Mouse (Mus musculus): ENCODE data around the gene Mycbp. TPM values are rescaled to one million over a fixed set of nuclear protein-coding genes. Genes with fewer than 3 reads are reported as not detected.
A peak's percentile ranks its signal among the peaks of the same experiment; 100 is the strongest.
"Not testable (repeated sequence)": the region's sequence is repeated elsewhere in the genome, so short reads cannot be mapped to it uniquely, and the experiment has no call there.

The Mycbp gene
- total RNA-seq, 4 experiments from 2014 or later, result 22.3 to 29.8 (median 24.3) TPM

DNA sequence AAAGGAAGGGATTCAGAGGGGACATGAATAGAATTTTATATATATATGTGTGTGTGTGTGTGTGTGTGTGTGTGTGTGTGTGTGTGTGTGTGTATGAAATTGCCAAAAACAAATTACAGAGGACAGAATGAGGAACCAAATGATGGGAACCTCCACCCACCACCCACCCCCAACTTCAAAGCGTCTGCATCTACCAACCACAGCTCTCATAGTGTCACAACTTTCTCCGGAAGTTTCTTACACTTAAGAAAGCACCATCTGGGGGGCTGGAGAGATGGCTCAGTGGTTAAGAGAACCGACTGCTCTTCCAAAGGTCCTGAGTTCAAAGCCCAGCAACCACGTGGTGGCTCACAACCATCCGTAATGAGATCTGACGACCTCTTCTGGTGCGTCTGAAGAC lies 36.2 kb downstream of the Mycbp start:
- DNase-seq (ENCODE audit: low spot score), result not testable (repeated sequence)

- no peak for DNase-seq (ENCODE audit: low spot score)
Observed at GRCm38 (mm10) chr4:123946701-123947100, 42.1 kb downstream of the Mycbp start.

DNA sequence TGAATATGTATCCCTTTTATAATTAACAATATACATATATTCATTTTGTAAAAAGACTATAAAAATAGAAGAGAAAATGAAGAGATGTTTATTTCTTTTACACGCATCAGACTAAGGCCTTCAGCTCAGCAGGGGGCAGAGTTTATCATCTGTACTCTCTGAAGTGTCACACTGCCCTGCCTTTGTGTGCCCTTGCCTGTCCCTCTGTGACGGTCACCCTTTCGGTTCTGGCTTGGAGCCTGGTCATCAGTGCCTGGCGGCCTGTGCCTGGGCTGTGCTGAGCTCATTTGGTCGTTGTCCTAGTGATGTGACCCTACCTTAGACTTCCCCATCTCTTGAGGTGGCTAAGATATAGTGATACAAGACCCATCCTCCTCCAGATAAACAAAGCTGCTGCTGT lies 42.5 kb downstream of the Mycbp start:
- no peak for DNase-seq (ENCODE audit: low spot score)

GRCm38 (mm10) chr4:123948901-123949300 lies 44.3 kb downstream of the Mycbp start:
- no peak for DNase-seq (ENCODE audit: low spot score)

- no peak for DNase-seq (ENCODE audit: low spot score)
Observed at GRCm38 (mm10) chr4:123949649-123950048, 45.0 kb downstream of the Mycbp start.

DNA sequence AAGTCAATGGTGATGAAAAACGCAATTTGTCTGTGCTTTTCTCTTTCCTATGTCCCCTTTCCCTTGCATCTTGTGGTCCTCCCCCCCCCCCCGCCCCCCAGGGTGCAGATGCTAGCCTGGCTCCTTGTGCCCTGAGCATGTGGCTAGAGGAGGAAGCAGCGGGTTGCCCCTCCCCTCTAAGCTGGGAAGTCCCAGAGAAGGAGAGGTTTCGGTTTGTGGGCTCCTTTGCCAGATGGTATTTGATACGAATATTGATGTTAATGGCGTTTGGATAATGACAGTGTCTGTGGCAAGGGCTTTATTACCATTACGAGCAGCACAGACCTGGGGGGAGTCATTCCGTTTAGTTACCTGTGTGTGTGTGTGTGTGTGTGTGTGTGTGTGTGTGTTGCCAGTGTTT lies 47.4 kb downstream of the Mycbp start:
- no peak for DNase-seq (ENCODE audit: low spot score)

DNA sequence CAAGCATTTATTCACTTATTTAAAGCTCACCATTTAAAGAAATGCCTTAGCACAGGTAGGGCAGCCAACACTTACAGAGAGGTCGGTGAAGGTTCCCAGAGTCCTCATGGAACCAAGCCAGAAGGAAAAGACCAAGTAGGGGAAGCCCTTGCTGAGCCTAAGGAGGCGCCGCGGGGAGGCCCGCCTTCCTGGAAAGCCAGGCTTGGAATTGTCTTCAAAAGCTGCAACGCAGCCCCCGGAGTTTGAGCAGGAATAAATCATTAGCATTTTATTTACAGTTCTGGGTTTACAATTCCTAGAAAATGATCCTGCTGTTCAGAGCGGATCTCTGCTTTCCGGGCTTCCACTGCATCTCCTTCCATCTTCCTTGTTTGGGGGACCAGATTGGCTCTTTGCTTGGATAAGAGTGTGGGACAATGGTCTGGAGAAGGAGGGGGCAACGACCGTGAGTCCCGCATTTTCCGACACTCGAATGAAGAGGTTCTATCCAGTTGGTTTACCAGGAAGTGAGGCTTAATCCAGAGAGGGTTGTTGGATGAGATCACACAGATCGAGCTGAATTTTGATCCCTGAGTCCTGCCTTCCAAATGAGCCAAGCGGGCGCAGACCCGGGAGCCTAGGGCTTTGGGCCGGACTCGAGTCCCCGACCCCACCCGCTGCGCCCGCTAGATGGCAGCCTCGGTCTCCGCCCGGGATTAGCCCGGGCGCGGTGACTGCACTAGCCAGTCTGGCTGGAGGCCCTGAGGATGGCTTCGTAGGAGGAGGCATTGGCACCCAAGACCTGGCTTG lies 52.3 kb downstream of the Mycbp start:
- DNase-seq (ENCODE audit: low spot score), result peak; percentile 17

DNA sequence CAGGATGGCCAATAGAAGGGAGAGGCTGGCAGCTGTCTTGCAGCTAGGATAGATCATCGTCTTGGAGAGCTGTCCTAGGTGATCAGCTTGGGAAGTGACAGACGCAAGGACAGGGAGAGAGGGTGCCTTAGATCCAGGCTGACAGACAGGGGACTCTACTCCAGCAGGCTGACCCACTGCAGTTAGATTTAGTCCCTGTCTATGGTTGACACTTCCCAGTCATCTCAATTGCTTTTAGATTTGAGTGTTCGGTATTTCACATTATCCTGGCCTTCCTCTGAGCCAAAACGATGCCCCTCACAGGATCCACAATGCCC lies 52.8 kb downstream of the Mycbp start:
- no peak for DNase-seq (ENCODE audit: low spot score)

- no peak for DNase-seq (ENCODE audit: low spot score)
Observed at GRCm38 (mm10) chr4:123957891-123958290, 53.3 kb downstream of the Mycbp start.

DNA sequence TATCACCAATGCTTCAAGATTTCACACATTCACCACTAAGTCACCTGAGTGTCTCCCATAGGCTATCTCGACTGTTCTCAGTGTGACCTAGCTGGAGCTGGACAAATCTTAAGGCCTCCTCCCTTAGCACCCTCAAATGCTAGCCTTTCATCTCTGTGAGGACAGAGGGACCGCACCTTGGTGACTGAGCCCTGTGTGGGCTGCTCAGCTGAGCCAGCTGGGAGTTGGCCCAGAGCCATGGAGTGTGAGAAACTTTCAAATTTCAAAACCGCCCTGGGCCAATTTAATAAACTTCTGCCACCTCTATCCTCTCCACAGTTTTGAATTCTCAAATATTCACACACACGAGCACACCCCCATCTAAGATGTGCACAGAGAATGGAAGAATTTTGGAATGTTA lies 56.3 kb downstream of the Mycbp start:
- no peak for DNase-seq (ENCODE audit: low spot score)

Other genes starting within 250 kb of the Mycbp start
- gene Macf1, start 220.5 kb upstream of the Mycbp start, total RNA-seq (2022), result 100 to 1,000 TPM; 223 to 243 (median 241) TPM
- gene Ndufs5, start 186.6 kb upstream of the Mycbp start, total RNA-seq (2022), result 100 to 1,000 TPM; 391 to 483 (median 438) TPM
- gene Akirin1, start 154.5 kb upstream of the Mycbp start, total RNA-seq (2022), result 10 to 100 TPM; 19.4 to 28.8 (median 24.9) TPM
- gene Rhbdl2, start 117.0 kb upstream of the Mycbp start, total RNA-seq (2022), result under 1 TPM in 1 of 4 experiments, not detected in 3; 0.69 TPM
- not detected for gene 4933427I04Rik, start 45.2 kb upstream of the Mycbp start, total RNA-seq (2022)
- gene Rragc, start 12.6 kb downstream of the Mycbp start, total RNA-seq (2022), result 10 to 100 TPM; 35.4 to 44.9 (median 41.8) TPM
- not detected for gene 4930535I16Rik, start 13.2 kb downstream of the Mycbp start, total RNA-seq (2022)

All from heart, adult 8-10 months (tissue).